8 mouse cellular contexts compared by ENCODE assay signal in genomic region chr10:15300199-15301085, GRCm38 (mm10).
DNase-seq lines count a peak whose midpoint lies in the region; ATAC-seq and TF ChIP-seq lines count a peak whose summit lies in the region.

No protein-coding gene starts in this region.

- TF ChIP-seq POLR2A in embryonic fibroblast, embryonic 13.5 days (IDR thresholded peaks at IDR 0.05; ENCODE audit: low read depth, low read length) = no peak
- no peak for TF ChIP-seq POLR2A in liver, adult 2 months (IDR thresholded peaks at IDR 0.05; ENCODE audit: extremely low read depth, insufficient read depth, low read length)

- no peaks in the 10 kb centered on the region for H3K36me3 ChIP-seq in heart, embryonic 13.5 days
- no peaks in the 10 kb centered on the region for H3K36me3 ChIP-seq in kidney, postnatal 0 days (ENCODE audit: insufficient read depth, low read length)
- H3K36me3 ChIP-seq in liver, adult 2 months (ENCODE audit: control insufficient read depth, insufficient read depth, low read length) = no peaks in the 10 kb centered on the region

- 45% methylated on average over 8 of the region's 8 CpGs for WGBS in heart, embryonic 13.5 days
- WGBS in kidney, postnatal 0 days = 36% methylated on average over 8 of the region's 8 CpGs
- 47% methylated on average over 8 of the region's 8 CpGs for WGBS in liver, adult 2 months

- no peak overlapping the region for H3K27ac ChIP-seq in embryonic fibroblast, embryonic 13.5 days (ENCODE audit: insufficient read depth, low read length)
- no peak overlapping the region for H3K27ac ChIP-seq in heart, embryonic 13.5 days (replicated peaks)
- no peak overlapping the region for H3K27ac ChIP-seq in kidney, postnatal 0 days
- H3K27ac ChIP-seq in liver, adult 2 months (replicated peaks; ENCODE audit: insufficient read depth, low read depth, low read length) = no peak overlapping the region

- 0 out of 2 replicates have a peak overlapping the region, but pooled peaks have one; percentile 11 for H3K9ac ChIP-seq in heart, embryonic 13.5 days
- no peak overlapping the region for H3K9ac ChIP-seq in kidney, postnatal 0 days (ENCODE audit: low read depth, low read length)
- H3K9ac ChIP-seq in liver, adult 2 months (ENCODE audit: low read depth, low read length) = no peak overlapping the region

- peak overlapping the region; percentile 29 for H3K4me2 ChIP-seq in heart, embryonic 13.5 days
- peak overlapping the region; percentile 37 for H3K4me2 ChIP-seq in kidney, postnatal 0 days (ENCODE audit: low read length)

- no peaks in the 10 kb centered on the region for H3K27me3 ChIP-seq in heart, embryonic 13.5 days (replicated peaks)
- no peaks in the 10 kb centered on the region for H3K27me3 ChIP-seq in kidney, postnatal 0 days (ENCODE audit: insufficient read depth, low read length)
- H3K27me3 ChIP-seq in liver, adult 2 months (ENCODE audit: control insufficient read depth, insufficient read depth, low read length) = no peaks in the 10 kb centered on the region

- no peak overlapping the region for H3K4me3 ChIP-seq in embryonic fibroblast, embryonic 13.5 days (ENCODE audit: insufficient read depth, low read length)
- H3K4me3 ChIP-seq in heart, embryonic 13.5 days = 0 out of 2 replicates have a peak overlapping the region, but pooled peaks have one; percentile 5
- no peak overlapping the region for H3K4me3 ChIP-seq in kidney, postnatal 0 days (replicated peaks; ENCODE audit: low read depth, low read length)
- no peak overlapping the region for H3K4me3 ChIP-seq in liver, adult 2 months (ENCODE audit: insufficient read depth, low read depth, low read length)

- peak; percentile 55 for DNase-seq in CD4-positive helper T cell, adult 2 months (ENCODE audit: low read depth, low spot score)
- DNase-seq in brain, adult 2 months (ENCODE audit: low read depth, low spot score) = peak; percentile 95
- DNase-seq in kidney, postnatal 0 days (ENCODE audit: low spot score) = peak; percentile 92
- DNase-seq in liver, adult 2 months (ENCODE audit: extremely low read depth, low read depth, low spot score) = peak; percentile 51
- peak; percentile 17 to 37 for DNase-seq in spleen, postnatal 36 days (ENCODE audit: low spot score in 2 of 2)

- TF ChIP-seq CTCF in embryonic fibroblast, embryonic 13.5 days (IDR thresholded peaks at IDR 0.05; ENCODE audit: borderline replicate concordance, insufficient read depth, low read length) = peak; percentile 68; the same call in 1 of the 2 replicates
- peak; percentile 93 for TF ChIP-seq CTCF in kidney, postnatal 0 days (IDR thresholded peaks at IDR 0.05; ENCODE audit: low read depth)
- peak; percentile 73 for TF ChIP-seq CTCF in liver, adult 2 months (IDR thresholded peaks at IDR 0.05; ENCODE audit: low read depth, low read length)

- H3K79me2 ChIP-seq in liver, adult 2 months (ENCODE audit: control insufficient read depth, insufficient read depth, low read length) = no peaks in the 10 kb centered on the region

- no peaks in the 10 kb centered on the region; the same call in 1 of the 2 replicates for H3K4me1 ChIP-seq in embryonic fibroblast, embryonic 13.5 days (ENCODE audit: control insufficient read depth, insufficient read depth, low read length)
- peaks cover 7% of the 10 kb centered on the region; the same call in 1 of the 2 replicates for H3K4me1 ChIP-seq in heart, embryonic 13.5 days
- H3K4me1 ChIP-seq in kidney, postnatal 0 days (replicated peaks; ENCODE audit: insufficient read depth, low read length) = no peaks in the 10 kb centered on the region
- no peaks in the 10 kb centered on the region for H3K4me1 ChIP-seq in liver, adult 2 months (ENCODE audit: control insufficient read depth, insufficient read depth, low read length)

- H3K9me3 ChIP-seq in heart, embryonic 13.5 days = no peaks in the 10 kb centered on the region
- H3K9me3 ChIP-seq in kidney, postnatal 0 days (replicated peaks; ENCODE audit: low read length) = no peaks in the 10 kb centered on the region

- no peak for ATAC-seq in heart, embryonic 13.5 days (ENCODE audit: extremely low read depth, insufficient number of reproducible peaks, low FRiP score, low TSS enrichment)
- peak; percentile 85 for ATAC-seq in kidney, postnatal 0 days (replicated peaks; ENCODE audit: low FRiP score, low read depth)
- ATAC-seq in monocyte, adult 5-6 weeks (replicated peaks; ENCODE audit: insufficient number of reproducible peaks, low FRiP score, low TSS enrichment, poor library complexity, severe bottlenecking) = peak; percentile 87; the same call in 1 of the 2 replicates

Comparison
In these comparisons a context has a peak if more than half of its experiments do, and no peak if none do; other contexts are left out.
1. DNase-seq: peak in every context shown above with its lines; median percentile 95 in brain, adult 2 months; 92 in kidney, postnatal 0 days; 55 in CD4-positive helper T cell, adult 2 months; 51 in liver, adult 2 months; 27 in spleen, postnatal 36 days.